Mouse (Mus musculus) C2C12 (cell line): Measurements from ENCODE around the gene Kcnk5.

ENCODE experiments used
- CTCF ChIP-seq: IDR thresholded peaks from one replicate; pipeline ENCODE4 v1.5.1; 2011; ENCODE audit not compliant: control insufficient read depth, insufficient read depth, insufficient read length
- MAX ChIP-seq: IDR thresholded peaks from one replicate; pipeline ENCODE4 v1.6.1; 2011; ENCODE audit warnings: mild to moderate bottlenecking, control low read depth
- MYOG ChIP-seq: IDR thresholded peaks from one replicate; pipeline ENCODE4 v1.6.1; 2011; ENCODE audit not compliant: control insufficient read depth, insufficient read length; ENCODE audit errors: extremely low read depth

- TF ChIP-seq CTCF = no peak
- TF ChIP-seq MAX = no peak
- TF ChIP-seq MYOG = no peak
These were observed 9.6 kb upstream of the Kcnk5 start for GRCm38 (mm10) chr14:20191136-20191735.
